Mouse (Mus musculus): ENCODE results near the gene Ddx46. TPM values are rescaled to one million over a fixed set of nuclear protein-coding genes. Genes with fewer than 3 reads are reported as not detected.
"Not testable (repeated sequence)": the region's sequence is repeated elsewhere in the genome, so short reads cannot be mapped to it uniquely, and the experiment has no call there.

Ddx46 gene
- polyA plus RNA-seq, 2 experiments: 33.0 to 48.7 TPM

DNA sequence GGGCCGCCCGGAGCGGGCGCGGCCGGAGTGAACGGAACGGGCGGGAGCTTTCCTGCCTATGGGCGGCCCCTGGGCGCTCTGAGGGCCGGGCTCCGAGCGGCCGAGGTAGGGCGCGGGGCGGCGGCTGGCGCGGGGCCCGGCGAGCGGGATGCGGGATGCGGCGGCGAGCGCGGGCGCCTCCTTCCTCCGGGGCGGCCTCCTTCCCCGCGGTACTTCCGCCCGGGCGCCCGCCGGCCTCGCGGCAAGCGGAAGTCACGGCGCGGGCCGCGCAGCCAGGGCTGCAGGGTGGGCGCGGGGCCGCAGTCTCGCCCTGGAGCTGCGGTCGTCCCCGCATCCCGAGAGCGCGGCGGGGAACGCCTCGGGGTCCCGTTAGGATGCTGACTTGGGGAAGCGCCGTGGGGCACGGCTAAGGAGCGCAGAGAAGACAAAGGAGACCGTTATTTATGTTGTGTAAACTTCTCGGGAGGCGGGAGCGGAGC, 58.5 kb downstream of the Ddx46 start:
- WGBS: 1% methylated on average over 30 of the region's 70 CpGs
- Histone ChIP-seq H3K27me3 (ENCODE audit: control insufficient read depth, insufficient read depth, low read length) (no peaks in the 10 kb centered on the region), H3K9me3 (ENCODE audit: control insufficient read depth, low read length) (no peaks in the 10 kb centered on the region), H3K4me3 (replicated peaks; ENCODE audit: low read length) (peak overlapping the region; percentile 96), H3K36me3 (ENCODE audit: control insufficient read depth, insufficient read depth, low read length) (no peaks in the 10 kb centered on the region), H3K9ac (ENCODE audit: low read depth, low read length, severe bottlenecking) (peak overlapping the region; percentile 100), H3K27ac (replicated peaks; ENCODE audit: low read depth, low read length) (peak overlapping the region; percentile 98), H3K4me1 (ENCODE audit: control insufficient read depth, insufficient read depth, low read length) (peaks cover 11% of the 10 kb centered on the region; the same call in 1 of the 2 replicates), H3K4me2 (replicated peaks; ENCODE audit: low read depth, low read length, severe bottlenecking) (peak overlapping the region; percentile 57)
- DNase-seq (ENCODE audit: low spot score) (peak; percentile 14), ATAC-seq (ENCODE audit: low FRiP score, low read depth) (peak; percentile 61)
- no peak for TF ChIP-seq POLR2A (IDR thresholded peaks at IDR 0.05; ENCODE audit: borderline replicate concordance, extremely low read depth, insufficient read depth, insufficient read length)

GRCm38 (mm10) chr13:55694110-55694509, 59.3 kb downstream of the Ddx46 start:
- peak; percentile 48 for DNase-seq (ENCODE audit: low spot score)
- 5% methylated on average over 8 of the region's 8 CpGs for WGBS

DNA sequence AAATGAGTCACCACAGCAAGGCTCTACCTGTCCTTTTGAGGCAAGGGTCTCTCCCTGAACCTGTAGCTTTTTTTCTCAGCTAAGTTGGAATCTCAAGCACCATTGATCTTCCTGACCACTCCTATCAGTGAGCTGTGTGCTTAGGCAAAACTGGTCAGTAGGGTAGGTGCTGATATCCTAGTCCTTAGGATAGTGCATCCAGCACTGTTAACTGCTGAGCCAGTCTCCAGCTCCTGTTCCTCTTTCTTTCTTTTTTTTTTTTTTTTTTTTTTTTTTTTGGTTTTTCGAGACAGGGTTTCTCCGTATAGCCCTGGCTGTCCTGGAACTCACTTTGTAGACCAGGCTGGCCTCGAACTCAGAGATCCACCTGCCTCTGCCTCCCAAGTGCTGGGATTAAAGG, 61.2 kb downstream of the Ddx46 start:
- WGBS: 100% methylated on average over 1 of the region's 3 CpGs
- not testable (repeated sequence) for DNase-seq (ENCODE audit: low spot score); H3K9ac ChIP-seq (ENCODE audit: low read depth, low read length, severe bottlenecking); H3K9me3 ChIP-seq (ENCODE audit: control insufficient read depth, low read length); H3K27me3 ChIP-seq (ENCODE audit: control insufficient read depth, insufficient read depth, low read length); ATAC-seq (ENCODE audit: low FRiP score, low read depth); H3K27ac ChIP-seq (replicated peaks; ENCODE audit: low read depth, low read length); H3K4me2 ChIP-seq (replicated peaks; ENCODE audit: low read depth, low read length, severe bottlenecking); H3K4me3 ChIP-seq (replicated peaks; ENCODE audit: low read length)
- Histone ChIP-seq H3K36me3 (ENCODE audit: control insufficient read depth, insufficient read depth, low read length) (peaks cover 24% of the 10 kb centered on the region), H3K4me1 (ENCODE audit: control insufficient read depth, insufficient read depth, low read length) (peaks cover 11% of the 10 kb centered on the region; the same call in 1 of the 2 replicates)

More at GRCm38 (mm10) chr13:55694110-55694509, 59.3 kb downstream of the Ddx46 start:
- Histone ChIP-seq H3K27ac (replicated peaks; ENCODE audit: low read depth, low read length) (peak overlapping the region; percentile 98), H3K9me3 (ENCODE audit: control insufficient read depth, low read length) (no peaks in the 10 kb centered on the region), H3K4me2 (replicated peaks; ENCODE audit: low read depth, low read length, severe bottlenecking) (peak overlapping the region; percentile 57), H3K9ac (ENCODE audit: low read depth, low read length, severe bottlenecking) (peak overlapping the region; percentile 100), H3K36me3 (ENCODE audit: control insufficient read depth, insufficient read depth, low read length) (peaks cover 7% of the 10 kb centered on the region), H3K4me3 (replicated peaks; ENCODE audit: low read length) (peak overlapping the region; percentile 96), H3K27me3 (ENCODE audit: control insufficient read depth, insufficient read depth, low read length) (no peaks in the 10 kb centered on the region), H3K4me1 (ENCODE audit: control insufficient read depth, insufficient read depth, low read length) (peaks cover 11% of the 10 kb centered on the region; the same call in 1 of the 2 replicates)
- TF ChIP-seq POLR2A (IDR thresholded peaks at IDR 0.05; ENCODE audit: borderline replicate concordance, extremely low read depth, insufficient read depth, insufficient read length): no peak
- ATAC-seq (ENCODE audit: low FRiP score, low read depth): no peak

GRCm38 (mm10) chr13:55704301-55704700, 69.5 kb downstream of the Ddx46 start:
- peaks cover 45% of the 10 kb centered on the region for H3K36me3 ChIP-seq (ENCODE audit: control insufficient read depth, insufficient read depth, low read length)
- H3K9me3 ChIP-seq (ENCODE audit: control insufficient read depth, low read length): no peaks in the 10 kb centered on the region
- no peak overlapping the region for H3K4me3 ChIP-seq (replicated peaks; ENCODE audit: low read length)
- H3K9ac ChIP-seq (ENCODE audit: low read depth, low read length, severe bottlenecking): no peak overlapping the region
- H3K27ac ChIP-seq (replicated peaks; ENCODE audit: low read depth, low read length): no peak overlapping the region
- DNase-seq (ENCODE audit: low spot score): no peak
- ATAC-seq (ENCODE audit: low FRiP score, low read depth): no peak
- WGBS: 85% methylated on average over 4 of the region's 4 CpGs
- H3K4me2 ChIP-seq (replicated peaks; ENCODE audit: low read depth, low read length, severe bottlenecking): no peak overlapping the region
- no peak for TF ChIP-seq POLR2A (IDR thresholded peaks at IDR 0.05; ENCODE audit: borderline replicate concordance, extremely low read depth, insufficient read depth, insufficient read length)
- H3K27me3 ChIP-seq (ENCODE audit: control insufficient read depth, insufficient read depth, low read length): no peaks in the 10 kb centered on the region
- 0 out of 2 replicates have a peak, but pooled peaks cover under 1% of the 10 kb centered on the region for H3K4me1 ChIP-seq (ENCODE audit: control insufficient read depth, insufficient read depth, low read length)

DNA sequence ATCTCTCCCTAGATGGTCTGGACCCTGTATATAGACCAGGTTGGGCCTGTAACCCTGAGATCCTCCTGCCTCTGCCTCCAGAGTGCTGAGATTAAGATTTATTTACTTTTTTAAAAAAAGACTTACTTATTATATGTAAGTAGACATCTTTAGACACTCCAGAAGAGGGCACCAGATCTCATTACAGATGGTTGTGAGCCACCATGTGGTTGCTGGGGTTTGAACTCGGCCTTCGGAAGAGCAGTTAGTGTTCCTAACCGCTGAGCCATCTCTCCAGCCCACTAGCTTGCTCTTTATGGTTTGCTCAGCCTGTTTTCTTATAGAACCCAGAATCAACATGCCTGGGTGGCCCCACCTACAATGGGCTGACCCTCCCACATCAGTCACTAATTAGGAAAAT, 78.0 kb downstream of the Ddx46 start:
- Histone ChIP-seq H3K9ac (ENCODE audit: low read depth, low read length, severe bottlenecking) (no peak overlapping the region), H3K4me3 (replicated peaks; ENCODE audit: low read length) (no peak overlapping the region), H3K4me1 (ENCODE audit: control insufficient read depth, insufficient read depth, low read length) (peaks cover 16% of the 10 kb centered on the region), H3K9me3 (ENCODE audit: control insufficient read depth, low read length) (no peaks in the 10 kb centered on the region), H3K27ac (replicated peaks; ENCODE audit: low read depth, low read length) (no peak overlapping the region), H3K4me2 (replicated peaks; ENCODE audit: low read depth, low read length, severe bottlenecking) (no peak overlapping the region), H3K36me3 (ENCODE audit: control insufficient read depth, insufficient read depth, low read length) (0 out of 2 replicates have a peak, but pooled peaks cover 2% of the 10 kb centered on the region), H3K27me3 (ENCODE audit: control insufficient read depth, insufficient read depth, low read length) (no peaks in the 10 kb centered on the region)
- DNase-seq (ENCODE audit: low spot score) (no peak), ATAC-seq (ENCODE audit: low FRiP score, low read depth) (no peak)
- TF ChIP-seq POLR2A (IDR thresholded peaks at IDR 0.05; ENCODE audit: borderline replicate concordance, extremely low read depth, insufficient read depth, insufficient read length): no peak
- WGBS: 92% methylated on average over 3 of the region's 3 CpGs

Measured in limb, embryonic 14.5 days (tissue).